Comparison of ENCODE assay signal across 9 mouse cellular contexts in genomic region chr10:128900698-128901097, GRCm38 (mm10). TPM values are rescaled to one million over a fixed set of nuclear protein-coding genes. Genes with fewer than 3 reads are reported as not detected.
A peak's percentile ranks its signal among the peaks of the same experiment; 100 is the strongest.
DNase-seq lines count a peak whose midpoint lies in the region; ATAC-seq and TF ChIP-seq lines count a peak whose summit lies in the region.
"Had no signal": no experiment of that assay in that cellular context is flagged by ENCODE, and none has a peak within 500 bp of the region (broad histone marks: within the 10 kb centered on the region; RNA-seq: fewer than 3 reads in every experiment).

Gene Cd63 (plus strand): TSS chr10:128900989.

- no peak for TF ChIP-seq CTCF in liver, postnatal 0 days (IDR thresholded peaks at IDR 0.05; ENCODE audit: low read depth)

- no peak for ATAC-seq in hindbrain, embryonic 16.5 days
- ATAC-seq in liver, postnatal 0 days: no peak

- no peak within 1 kb of the TSS for H3K4me3 ChIP-seq in hindbrain, embryonic 16.5 days (ENCODE audit: low read length)
- H3K4me3 ChIP-seq in liver, postnatal 0 days (ENCODE audit: low read depth, low read length): no peak within 1 kb of the TSS

- H3K4me1 ChIP-seq in hindbrain, embryonic 16.5 days (ENCODE audit: control insufficient read depth, insufficient read depth, low read depth, low read length): no peaks in the 10 kb centered on the region; the same call in 1 of the 2 replicates
- peaks cover 4% of the 10 kb centered on the region; the same call in 1 of the 2 replicates for H3K4me1 ChIP-seq in liver, postnatal 0 days (ENCODE audit: insufficient read depth)

- no peak for TF ChIP-seq EP300 in liver, postnatal 0 days (IDR thresholded peaks at IDR 0.05; ENCODE audit: low read depth)

- H3K27me3 ChIP-seq in hindbrain, embryonic 16.5 days (replicated peaks; ENCODE audit: control insufficient read depth, insufficient read depth, low read length): no peaks in the 10 kb centered on the region
- H3K27me3 ChIP-seq in liver, postnatal 0 days (ENCODE audit: insufficient read depth, low read length): peaks cover 18% of the 10 kb centered on the region

- H3K9me3 ChIP-seq in hindbrain, embryonic 16.5 days (ENCODE audit: control insufficient read depth, low read length): no peaks in the 10 kb centered on the region
- H3K9me3 ChIP-seq in liver, postnatal 0 days (ENCODE audit: low read length): no peaks in the 10 kb centered on the region

- no peaks in the 10 kb centered on the region for H3K36me3 ChIP-seq in hindbrain, embryonic 16.5 days (ENCODE audit: control insufficient read depth, insufficient read depth, low read length)
- no peaks in the 10 kb centered on the region for H3K36me3 ChIP-seq in liver, postnatal 0 days (replicated peaks; ENCODE audit: insufficient read depth, low read length)

- no peak within 1 kb of the TSS for H3K4me2 ChIP-seq in hindbrain, embryonic 16.5 days (ENCODE audit: low read length)
- peak within 1 kb of the TSS; percentile 6 for H3K4me2 ChIP-seq in liver, postnatal 0 days (ENCODE audit: low read depth, low read length)

- 83% methylated on average over 3 of the region's 3 CpGs for WGBS in hindbrain, embryonic 16.5 days
- 72% methylated on average over 3 of the region's 3 CpGs for WGBS in liver, postnatal 0 days (ENCODE audit: insufficient replicate concordance)

- no peak within 1 kb of the TSS for H3K27ac ChIP-seq in hindbrain, embryonic 16.5 days (ENCODE audit: low read depth, low read length)
- 0 out of 2 replicates have a peak within 1 kb of the TSS, but pooled peaks have one; percentile 13 for H3K27ac ChIP-seq in liver, postnatal 0 days (ENCODE audit: low read depth)

- peak; percentile 20 for DNase-seq in kidney, adult 9 months
- no peak for DNase-seq in kidney, postnatal 14 days
- DNase-seq in adrenal gland, postnatal 14 days: no peak
- DNase-seq in gastrocnemius, postnatal 10 days: no peak
- no peak for DNase-seq in liver, postnatal 0 days
- no peak for DNase-seq in frontal cortex, postnatal 36 days (ENCODE audit: low spot score in 2 of 2)
- no peak for DNase-seq in frontal cortex, postnatal 25 days (ENCODE audit: low spot score in 2 of 2)

- H3K9ac ChIP-seq in hindbrain, embryonic 16.5 days (ENCODE audit: low read depth, low read length): no peak within 1 kb of the TSS
- no peak within 1 kb of the TSS for H3K9ac ChIP-seq in liver, postnatal 0 days (replicated peaks)

RNA-seq across cellular contexts. Expression of gene Cd63, which starts in this region (rescaled TPM):
- total RNA-seq in adrenal gland, postnatal 14 days (2021): 217 and 234 TPM in 2 replicates
- 100 to 1,000 TPM; 198 to 258 TPM for total RNA-seq in gastrocnemius, postnatal 10 days (2021)
- polyA plus RNA-seq in hindbrain, embryonic 16.5 days (2015; fragmentation: Nextera tagmentation; extraction: Ambion mirVana): 322 and 343 TPM in 2 replicates
- 271 and 296 TPM in 2 replicates for polyA plus RNA-seq in liver, postnatal 0 days (2015; fragmentation: Nextera tagmentation; extraction: Ambion mirVana)
- total RNA-seq: CH12.LX had no signal
